Mouse (Mus musculus): Measurements from ENCODE around the gene Pusl1.

DNA sequence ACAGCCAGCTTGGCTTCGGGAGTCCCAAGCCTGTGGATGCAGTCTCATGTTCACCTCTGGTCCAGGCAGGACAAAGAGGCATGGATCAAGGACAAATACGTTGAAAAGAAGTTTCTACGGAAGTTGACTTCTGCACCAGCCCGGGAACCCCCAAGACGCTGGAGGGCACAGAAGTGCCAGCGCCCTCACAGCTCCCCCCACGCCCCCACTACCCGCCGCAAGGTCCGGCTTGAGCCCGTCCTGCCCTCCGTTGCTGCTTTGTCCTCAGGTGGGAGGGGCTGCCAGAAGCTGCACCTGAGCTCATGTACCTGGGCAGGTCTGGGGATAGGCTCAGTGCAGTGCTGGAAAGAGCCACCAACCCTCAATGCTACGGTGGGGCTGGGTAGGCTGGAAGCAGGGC lies 11.7 kb upstream of the Pusl1 start:
- TF ChIP-seq CTCF (IDR thresholded peaks at IDR 0.05; ENCODE audit: low read depth, low read length) (no peak), TAL1 (conservative IDR thresholded peaks at IDR 0.05; ENCODE audit: low read depth, low read length) (no peak), GATA1 (IDR thresholded peaks at IDR 0.05; ENCODE audit: borderline replicate concordance, low read length) (no peak), POLR2AphosphoS5 (IDR thresholded peaks at IDR 0.05; ENCODE audit: insufficient replicate concordance, low read depth, low read length) (no peak), GATA2 (IDR thresholded peaks at IDR 0.05; ENCODE audit: borderline replicate concordance, low read depth, low read length) (no peak)
